Mouse (Mus musculus): ENCODE data around the gene Nebl.

DNA sequence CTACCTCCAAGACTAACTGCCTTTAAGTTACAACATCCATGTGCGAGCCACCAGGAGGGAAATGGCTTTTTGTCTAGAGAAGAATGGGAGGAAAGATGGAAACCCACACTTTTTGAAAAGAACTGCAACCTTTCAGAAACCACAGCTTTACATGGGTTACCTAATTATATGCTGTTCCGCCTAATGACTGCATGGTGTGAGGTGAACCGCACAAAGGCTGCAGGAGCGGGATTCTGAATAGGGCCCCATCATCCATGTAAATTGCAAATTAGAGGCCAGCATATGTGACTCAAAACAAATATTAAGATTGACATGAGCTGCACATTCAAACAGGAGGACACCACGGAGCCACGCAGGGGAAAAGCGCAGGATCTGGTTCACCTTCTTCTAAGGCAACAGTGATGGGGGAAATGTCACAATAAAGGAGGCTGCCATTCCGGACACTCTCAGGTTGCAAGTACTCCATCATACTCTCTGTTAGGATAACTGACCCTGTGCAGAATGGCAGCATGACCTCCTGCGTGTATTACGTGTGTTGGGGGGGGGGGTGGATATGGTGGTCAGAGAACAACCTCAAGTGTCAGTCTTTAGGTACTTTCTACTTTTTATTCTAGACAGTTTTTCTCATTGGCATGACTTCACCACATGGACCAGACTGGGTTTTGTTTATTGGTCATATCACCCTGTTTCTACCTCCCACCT lies 294.4 kb downstream of the Nebl start:
- TF ChIP-seq EP300 (IDR thresholded peaks at IDR 0.05; ENCODE audit: low read depth) (no peak), CTCF (IDR thresholded peaks at IDR 0.05; ENCODE audit: low read depth) (no peak)

All from liver, postnatal 0 days (tissue).